Mouse (Mus musculus) bone marrow, adult 2 months (tissue): ENCODE measurements around the gene Rgcc.

Experiments used
- CTCF ChIP-seq: fragments of 200-500 bp; IDR thresholded peaks from 2 replicates; pipeline ENCODE4 v1.5.1; 2011; ENCODE audit warnings: low read length, control low read depth; ENCODE audit not compliant: control insufficient read depth, insufficient read depth
- POLR2A ChIP-seq: fragments of 200-500 bp; IDR thresholded peaks from 2 replicates; pipeline ENCODE4 v1.6.1; 2011; ENCODE audit warnings: low read depth, mild to moderate bottlenecking, control low read depth, low read length, borderline replicate concordance; ENCODE audit not compliant: control insufficient read depth

DNA sequence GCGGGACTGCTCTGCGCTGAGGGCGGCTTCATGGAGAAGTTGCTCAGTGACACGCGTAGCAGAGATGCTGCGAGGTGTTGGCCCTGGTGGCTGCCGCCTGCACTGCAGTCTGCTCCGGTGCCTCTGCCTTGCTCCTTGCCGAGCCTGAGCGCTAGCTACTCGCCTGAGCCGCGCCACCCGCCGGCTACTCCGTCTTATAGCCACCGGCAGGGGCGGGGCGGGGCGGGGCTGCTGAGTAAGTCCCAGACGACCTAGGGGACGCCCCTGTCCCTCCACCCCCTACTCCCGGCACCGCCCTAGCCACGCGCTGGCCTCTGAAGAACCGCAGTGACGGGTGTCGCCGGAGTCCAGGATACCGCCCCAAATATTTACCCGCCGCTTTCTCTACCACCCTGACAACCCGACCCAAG is at the start of gene Rgcc:
- TF ChIP-seq CTCF (peak; percentile 96), POLR2A (peak; percentile 100)
